Mouse (Mus musculus): ENCODE measurements at regions not wholly inside any gene's neighbourhood (a gene's known extent, or its start where the extent isn't known, plus 50 kb on each side); places are given as distances from the start of the nearest gene placed in this dataset.

DNA sequence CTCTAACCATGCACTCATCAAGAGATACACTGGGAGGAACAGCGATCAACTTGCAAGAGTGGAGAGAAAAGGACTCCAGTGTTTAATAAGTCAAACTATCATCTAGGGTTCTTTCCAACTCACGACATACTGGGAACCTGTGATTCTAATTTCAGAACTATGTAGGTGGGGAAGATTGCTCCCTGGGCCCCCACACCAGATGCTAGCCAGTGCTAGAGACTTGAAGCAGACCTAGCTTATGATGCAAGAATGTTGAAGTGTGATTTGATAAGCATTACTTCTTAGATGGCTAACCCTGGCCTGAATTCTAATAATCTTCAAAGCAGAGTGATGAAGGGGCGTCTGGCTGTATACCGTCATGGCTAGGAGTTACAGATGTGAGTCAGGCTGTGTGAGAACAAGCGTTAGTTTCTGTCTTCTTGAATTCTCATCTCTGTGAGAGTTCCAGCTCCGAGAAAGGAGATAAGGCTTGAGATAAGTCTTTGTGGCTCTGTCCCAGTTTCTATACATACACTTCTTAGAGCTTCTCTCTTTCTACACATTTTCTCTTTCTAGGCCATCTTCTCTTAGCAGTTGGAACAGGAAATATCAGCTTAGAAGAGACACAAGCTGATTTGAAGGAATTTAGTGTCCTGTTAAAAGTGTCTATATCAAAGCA is 54.0 kb upstream of the Bank1 start:
- 64% methylated on average over 6 of the region's 6 CpGs for WGBS (ENCODE audit: insufficient replicate concordance)
- Histone ChIP-seq H3K4me1 (replicated peaks) (no peaks in the 10 kb centered on the region), H3K27ac (no peak overlapping the region), H3K9ac (no peak overlapping the region), H3K4me2 (no peak overlapping the region), H3K9me3 (replicated peaks) (no peaks in the 10 kb centered on the region), H3K27me3 (no peaks in the 10 kb centered on the region), H3K36me3 (no peaks in the 10 kb centered on the region), H3K4me3 (replicated peaks) (no peak overlapping the region)
- no peak for ATAC-seq (ENCODE audit: low read depth)
- DNase-seq = no peak

DNA sequence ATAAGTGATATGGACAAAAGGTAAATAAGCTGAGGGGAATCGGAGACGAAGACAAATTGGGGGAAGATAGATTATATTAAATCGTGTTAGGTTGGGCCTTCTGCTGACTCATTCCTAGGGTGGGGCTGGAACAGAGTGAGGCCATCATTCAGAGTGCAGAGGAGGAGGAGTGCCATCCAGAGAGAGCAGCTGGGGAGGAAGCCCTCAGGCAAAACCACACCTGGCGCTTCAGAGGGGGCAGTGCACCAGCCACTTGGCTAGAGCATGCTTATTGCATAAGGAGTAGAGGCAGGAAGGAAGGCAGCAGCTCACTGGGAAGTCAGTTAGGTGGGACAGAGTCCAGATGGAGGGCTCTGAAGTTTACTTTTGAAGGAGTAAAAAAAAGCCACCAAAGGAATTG is 51.0 kb upstream of the Bank1 start:
- Histone ChIP-seq H3K9me3 (replicated peaks) (no peaks in the 10 kb centered on the region), H3K27me3 (no peaks in the 10 kb centered on the region), H3K4me1 (replicated peaks) (no peaks in the 10 kb centered on the region), H3K27ac (no peak overlapping the region), H3K9ac (no peak overlapping the region), H3K4me3 (replicated peaks) (no peak overlapping the region), H3K4me2 (no peak overlapping the region), H3K36me3 (no peaks in the 10 kb centered on the region)
- 55% methylated on average over 4 of the region's 4 CpGs for WGBS (ENCODE audit: insufficient replicate concordance)
- ATAC-seq (ENCODE audit: low read depth) (no peak), DNase-seq (no peak)

Measured in liver, embryonic 13.5 days (tissue).